Mouse (Mus musculus) adrenal gland, postnatal 14 days (tissue): ENCODE data around the gene Akap2. TPM values are rescaled to one million over a fixed set of nuclear protein-coding genes. Genes with fewer than 3 reads are reported as not detected.

Source experiments
- DNase-seq: peaks from one replicate; pipeline ENCODE4 v3.0.0; 2021; ENCODE audit warnings: mixed read lengths
- total RNA-seq: library from RNA; stranded (reverse); gene quantifications from 2 replicates; pipeline ENCODE4 v1.2.3, GENCODE M21; 2021

Gene Akap2
- total RNA-seq, 1 experiment from 2014 or later = 137 TPM

DNA sequence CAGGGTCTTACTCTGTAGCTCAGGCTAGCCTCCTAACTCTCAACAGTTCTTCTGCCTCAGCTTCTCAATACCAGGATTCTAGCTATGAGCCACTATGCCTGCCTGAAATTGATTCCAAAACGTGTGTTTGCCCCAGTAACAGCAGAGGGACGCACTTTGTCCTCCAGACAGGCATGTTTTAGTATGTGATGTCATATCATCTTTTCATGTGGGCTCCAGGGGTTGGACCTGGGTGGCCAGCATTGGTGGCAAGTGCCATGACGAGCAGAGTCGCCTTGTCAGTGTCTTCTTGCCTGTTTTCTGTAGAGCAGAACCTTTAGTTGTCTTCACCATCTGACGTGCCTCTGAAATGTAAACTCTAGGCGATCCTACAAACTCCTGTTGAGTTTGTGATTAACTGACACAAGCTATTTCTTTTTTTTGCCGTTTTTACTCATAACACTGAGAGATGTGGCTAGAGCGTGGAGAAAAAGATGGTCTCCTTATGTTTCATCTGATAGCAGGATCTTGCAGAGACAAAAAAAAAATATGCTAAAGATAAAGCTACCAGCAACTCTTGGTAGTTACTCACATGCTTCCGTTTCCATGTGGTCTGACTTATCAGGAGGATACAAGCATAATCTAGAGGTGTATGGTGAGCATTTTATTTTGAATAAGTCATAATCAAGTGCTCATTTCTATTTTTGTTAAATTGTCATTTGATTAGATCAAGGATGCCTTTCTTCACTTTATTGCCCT lies 80.3 kb downstream of the Akap2 start:
- no peak for DNase-seq

- peak; percentile 84 for DNase-seq
These were observed 81.0 kb downstream of the Akap2 start for GRCm38 (mm10) chr4:57798286-57799018.

- no peak for DNase-seq
These were observed 81.8 kb downstream of the Akap2 start for GRCm38 (mm10) chr4:57799297-57799696.

GRCm38 (mm10) chr4:57801239-57801638 lies 83.8 kb downstream of the Akap2 start:
- DNase-seq = peak; percentile 38

DNA sequence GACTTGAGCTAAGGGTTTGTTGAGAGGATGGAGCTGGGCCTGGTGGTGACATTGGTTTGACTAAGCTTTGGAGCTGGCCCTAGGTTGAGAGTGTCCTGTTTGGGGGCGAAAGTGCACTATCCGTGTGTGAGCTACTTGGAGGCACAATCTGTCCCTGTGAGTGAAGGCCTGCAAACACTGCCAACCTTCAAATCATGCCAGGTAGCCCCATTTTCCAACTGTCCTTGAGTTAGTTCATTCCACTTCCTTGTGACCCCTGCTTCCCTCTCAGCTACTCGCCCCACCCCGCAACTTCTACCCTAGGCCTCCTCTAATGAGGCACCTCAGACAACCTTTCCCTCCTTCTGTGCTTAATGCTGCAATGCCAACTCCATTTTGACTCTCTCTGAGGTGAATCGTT lies 84.5 kb downstream of the Akap2 start:
- no peak for DNase-seq

DNA sequence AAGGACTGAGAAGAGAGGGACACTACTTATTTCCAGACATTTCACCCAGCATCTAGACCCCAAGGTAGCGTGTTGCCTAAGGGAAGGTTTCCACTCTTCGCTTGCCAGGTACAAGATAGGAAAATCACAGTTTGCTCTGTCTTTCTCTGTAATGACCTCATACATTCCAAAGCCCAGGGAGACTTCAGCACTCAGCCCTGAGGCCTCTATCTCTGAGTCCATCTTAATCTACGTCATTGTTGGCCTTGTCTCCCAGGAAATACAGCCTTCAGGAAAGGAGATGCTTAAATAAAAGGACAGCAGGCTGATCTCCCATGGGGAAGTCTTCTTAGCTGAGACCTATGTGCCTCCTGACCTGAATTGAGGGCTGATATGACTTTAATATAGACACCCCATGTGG lies 85.0 kb downstream of the Akap2 start:
- DNase-seq = peak; percentile 46

- peak; percentile 54 for DNase-seq
These were observed 87.4 kb downstream of the Akap2 start for GRCm38 (mm10) chr4:57804902-57805301.

- no peak for DNase-seq
These were observed 92.0 kb downstream of the Akap2 start for GRCm38 (mm10) chr4:57809449-57809848.

GRCm38 (mm10) chr4:57812075-57812474 lies 94.6 kb downstream of the Akap2 start:
- DNase-seq = no peak

DNA sequence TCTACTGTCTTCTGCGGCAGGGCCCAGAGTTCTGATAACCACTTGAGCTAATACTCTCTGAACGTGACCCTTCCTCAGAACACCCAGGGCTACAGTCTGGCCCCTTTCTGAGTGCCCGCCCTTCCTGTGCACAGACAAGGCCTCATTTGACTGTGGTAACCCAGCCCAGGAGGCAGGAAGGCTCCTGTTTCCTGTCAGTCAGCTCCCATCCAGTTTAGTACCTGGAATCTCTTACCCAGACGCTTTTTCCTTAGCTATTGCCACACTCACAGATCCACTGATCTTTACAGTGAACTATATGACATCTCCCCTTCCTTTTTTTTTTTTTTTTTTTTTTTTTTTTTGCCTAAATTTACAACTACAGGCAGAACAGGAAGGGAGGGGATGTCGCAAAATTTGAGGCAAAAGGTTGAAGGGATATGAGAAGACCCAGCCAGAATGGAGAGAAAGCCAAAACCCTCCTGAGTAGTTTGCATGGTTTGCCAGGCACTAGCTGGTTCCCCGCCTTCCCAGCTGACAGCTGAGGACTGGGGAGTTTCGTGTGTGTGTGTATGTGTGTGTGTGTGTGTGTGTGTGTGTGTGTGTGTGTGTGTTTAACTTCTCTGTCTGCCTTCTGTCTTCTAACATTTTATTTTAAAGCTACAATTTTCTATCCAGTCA lies 95.6 kb downstream of the Akap2 start:
- peak; percentile 39 for DNase-seq

DNA sequence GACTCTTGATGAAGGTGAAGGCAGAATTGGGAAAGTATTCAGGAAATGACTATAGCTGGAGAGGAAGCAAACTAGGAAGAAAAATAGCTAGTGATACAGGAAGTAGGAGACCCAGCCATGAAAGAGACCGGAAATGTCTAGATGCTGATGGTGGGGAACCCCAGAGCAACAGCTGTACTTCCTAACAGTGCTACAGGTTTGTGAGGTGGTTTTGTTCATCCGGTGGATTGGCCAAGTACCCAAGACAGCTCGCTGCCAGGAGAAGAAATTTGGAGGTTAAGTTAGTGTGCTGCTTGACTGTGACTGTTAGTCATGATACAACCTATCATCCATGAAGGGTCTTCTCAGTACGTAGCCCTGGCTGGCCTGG lies 96.1 kb downstream of the Akap2 start:
- DNase-seq = no peak

DNA sequence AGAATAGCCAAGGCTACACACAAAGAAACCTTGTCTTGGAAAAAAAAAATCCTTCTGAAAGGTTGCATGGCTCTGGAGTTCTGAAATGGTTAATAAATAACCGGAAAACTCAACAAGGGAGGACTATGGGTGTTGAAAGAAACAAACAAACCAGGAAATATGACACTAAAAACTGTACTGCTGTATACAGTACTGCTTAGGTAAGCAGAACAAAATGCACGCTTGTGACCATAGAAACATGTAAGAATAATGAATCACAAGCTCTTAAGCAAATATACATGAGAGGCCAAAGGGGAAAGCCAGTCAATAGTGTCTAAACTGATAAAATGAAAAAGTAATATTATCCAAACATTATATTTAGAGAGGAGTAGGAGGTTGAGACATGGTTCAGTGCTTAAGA lies 97.9 kb downstream of the Akap2 start:
- no peak for DNase-seq

DNA sequence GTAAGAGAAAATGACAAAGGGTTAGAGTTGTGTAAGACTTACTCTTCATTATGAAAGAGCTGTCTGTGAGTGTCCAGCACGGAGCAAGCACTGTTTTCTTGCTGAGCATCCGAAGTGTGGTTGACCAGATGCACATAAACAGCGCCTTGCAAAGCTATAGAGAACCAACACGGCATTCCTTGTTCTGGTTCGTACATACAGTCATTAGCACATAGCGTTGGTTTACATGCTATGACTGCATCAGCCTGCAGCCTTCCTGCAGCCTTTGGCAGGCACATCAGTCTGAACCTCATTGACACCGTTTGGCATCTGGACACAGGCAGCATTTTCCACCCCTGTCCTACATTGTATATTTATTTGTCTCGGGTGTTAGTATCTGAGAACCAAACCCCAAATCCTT lies 98.7 kb downstream of the Akap2 start:
- DNase-seq = no peak

- DNase-seq = no peak
These were observed 103.5 kb downstream of the Akap2 start for GRCm38 (mm10) chr4:57820839-57821374.

GRCm38 (mm10) chr4:57821556-57822356 lies 104.3 kb downstream of the Akap2 start:
- DNase-seq = no peak

DNA sequence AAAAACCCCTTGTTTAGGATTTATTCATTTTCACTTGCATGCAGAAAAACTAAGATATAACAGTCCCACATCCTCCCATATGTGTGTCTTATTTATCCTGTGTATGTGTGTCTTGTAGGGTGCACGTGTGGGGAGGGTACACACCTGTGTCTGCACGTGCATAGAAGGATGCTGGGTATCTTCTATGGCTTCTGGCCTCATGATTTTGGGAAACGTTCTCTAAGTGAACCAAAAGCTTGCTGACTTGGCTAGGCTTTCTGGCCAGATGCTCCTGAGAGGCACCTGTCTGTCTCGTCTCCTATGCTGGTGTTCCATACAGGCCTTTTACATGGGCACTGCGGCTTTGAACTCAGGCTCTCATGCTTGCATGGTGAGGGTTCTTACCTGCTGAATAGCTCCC lies 105.2 kb downstream of the Akap2 start:
- no peak for DNase-seq

DNA sequence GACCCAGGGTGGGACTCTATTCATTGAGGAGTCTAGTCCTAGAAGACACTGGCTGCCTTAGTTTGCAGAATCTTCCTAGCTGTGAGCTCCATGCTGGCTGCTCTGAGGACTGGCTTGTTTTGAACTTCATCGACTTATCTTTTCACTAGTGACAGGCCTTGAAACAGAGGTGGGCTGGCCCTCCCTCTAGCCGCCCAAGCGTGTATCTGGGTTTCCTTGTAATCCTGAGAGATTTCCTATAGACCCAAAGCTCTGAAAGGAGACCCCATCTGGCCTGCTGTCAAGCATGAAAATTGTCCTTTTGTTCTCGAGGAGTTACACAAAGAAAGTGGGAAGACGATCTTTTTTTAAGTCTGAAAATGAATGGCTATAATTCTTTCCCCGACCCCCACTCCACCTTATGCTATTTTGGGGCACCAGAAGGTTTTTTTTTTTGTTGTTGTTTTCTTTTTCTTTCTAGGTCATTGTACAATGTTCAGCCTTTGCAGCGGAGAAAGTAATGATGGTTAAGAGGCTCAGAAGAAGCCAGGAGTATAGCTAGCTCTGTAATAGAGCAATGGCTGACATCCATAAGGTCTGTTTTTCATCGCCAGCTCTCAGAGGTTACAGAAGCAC lies 107.3 kb downstream of the Akap2 start:
- DNase-seq = no peak

- DNase-seq = no peak
These were observed 108.8 kb downstream of the Akap2 start for GRCm38 (mm10) chr4:57826272-57826671.

GRCm38 (mm10) chr4:57829131-57829530 lies 111.7 kb downstream of the Akap2 start:
- no peak for DNase-seq

DNA sequence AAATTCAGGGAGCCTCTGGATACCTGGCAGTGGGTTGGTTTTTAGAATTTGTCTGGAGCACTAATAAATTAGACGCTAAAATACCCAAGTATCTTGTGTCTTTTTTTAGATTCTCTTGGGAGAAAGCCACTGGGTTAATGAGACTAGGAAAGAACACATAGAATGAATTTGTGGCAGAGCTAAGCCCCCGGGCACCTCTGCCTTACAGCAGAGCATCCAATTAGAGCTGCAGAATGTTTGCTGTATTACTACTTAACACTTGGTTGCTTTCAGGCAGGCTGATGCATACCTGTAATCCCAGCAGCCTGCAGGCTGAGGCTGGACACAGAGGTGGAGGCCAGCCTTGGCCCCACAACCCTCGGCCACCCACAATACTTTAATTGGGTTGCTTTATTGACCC lies 112.3 kb downstream of the Akap2 start:
- DNase-seq = no peak

GRCm38 (mm10) chr4:57832318-57832717 lies 114.9 kb downstream of the Akap2 start:
- DNase-seq = no peak

DNA sequence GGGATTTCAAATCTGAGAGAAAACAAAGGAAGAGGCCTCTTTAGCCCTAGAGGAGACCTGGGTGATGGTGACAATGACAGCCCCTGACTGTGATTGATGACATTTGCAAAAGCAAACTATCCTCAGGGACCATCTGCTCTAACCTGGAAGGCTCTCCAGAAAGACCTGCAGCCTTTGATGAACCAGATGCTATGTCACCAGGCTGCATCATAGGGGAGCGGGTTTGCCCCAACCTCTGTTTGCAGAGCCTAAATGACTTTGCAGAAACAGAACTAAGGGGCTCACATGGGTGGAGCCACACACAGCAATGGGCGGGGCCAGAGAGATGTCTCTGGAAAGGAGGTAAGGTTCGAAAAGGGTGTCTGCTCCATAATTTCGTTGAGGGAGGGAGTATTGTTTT lies 115.6 kb downstream of the Akap2 start:
- DNase-seq = no peak
